Mouse (Mus musculus) neural tube, embryonic 12.5 days (tissue): ENCODE results near the gene Jak2. TPM values are rescaled to one million over a fixed set of nuclear protein-coding genes. Genes with fewer than 3 reads are reported as not detected.

Source experiments
- ATAC-seq: fragments of 200-750 bp; cut with Nextera tagmentation; 2 replicates; pipeline ENCODE4 v1.8.0; 2017; ENCODE audit warnings: low read depth, mild to moderate bottlenecking, moderate TSS enrichment, moderate library complexity; ENCODE audit not compliant: low FRiP score
- H3K27ac ChIP-seq: fragments of 300-500 bp; sonication (generic); 2 replicates; pipeline ENCODE4 v1.5.1; 2016
- H3K27me3 ChIP-seq: fragments of 300-500 bp; sonication (generic); replicated peaks from 2 replicates; pipeline ENCODE4 v1.6.1; 2016; ENCODE audit warnings: mild to moderate bottlenecking
- H3K36me3 ChIP-seq: fragments of 300-500 bp; sonication (generic); 2 replicates; pipeline ENCODE4 v1.6.1; 2016; ENCODE audit warnings: mild to moderate bottlenecking
- H3K4me1 ChIP-seq: fragments of 300-500 bp; sonication (generic); 2 replicates; pipeline ENCODE4 v1.6.1; 2016
- H3K4me2 ChIP-seq: fragments of 300-500 bp; sonication (generic); replicated peaks from 2 replicates; pipeline ENCODE4 v1.6.1; 2016; ENCODE audit warnings: mild to moderate bottlenecking
- H3K4me3 ChIP-seq: fragments of 300-500 bp; sonication (generic); 2 replicates; pipeline ENCODE4 v1.5.1; 2016
- H3K9ac ChIP-seq: fragments of 300-500 bp; sonication (generic); 2 replicates; pipeline ENCODE4 v1.6.1; 2016; ENCODE audit warnings: mild to moderate bottlenecking
- H3K9me3 ChIP-seq: fragments of 300-500 bp; sonication (generic); 2 replicates; pipeline ENCODE4 v1.6.1; 2016; ENCODE audit warnings: mild to moderate bottlenecking
- WGBS: fragments of 180-500 bp; shearing (Covaris S2); methylation state at CpG from one replicate; pipeline ENCODE4 v1.1.7; 2016; 5-methylcytosine and 5-hydroxymethylcytosine counted together
- polyA plus RNA-seq: library from polyadenylated mRNA; unstranded; fragments of >200 nt; fragmentation: Nextera tagmentation; extraction: Ambion mirVana; gene quantifications from 2 replicates; pipeline ENCODE4 v1.2.1, GENCODE M21; 2016

Jak2 gene
- polyA plus RNA-seq, 1 experiment from 2014 or later = 14.7 TPM

- Histone ChIP-seq H3K4me2 (no peak overlapping the region), H3K4me3 (no peak overlapping the region), H3K27me3 (no peaks in the 10 kb centered on the region), H3K36me3 (peaks cover 10% of the 10 kb centered on the region; the same call in 1 of the 2 replicates), H3K9me3 (no peaks in the 10 kb centered on the region), H3K27ac (no peak overlapping the region), H3K4me1 (0 out of 2 replicates have a peak, but pooled peaks cover 3% of the 10 kb centered on the region), H3K9ac (no peak overlapping the region)
- WGBS = 31% methylated on average over 7 of the region's 7 CpGs
- no peak for ATAC-seq
Measured at GRCm38 (mm10) chr19:29285451-29285869, 33.8 kb downstream of the Jak2 start.

GRCm38 (mm10) chr19:29287863-29288262, 36.2 kb downstream of the Jak2 start:
- H3K27me3 ChIP-seq = no peaks in the 10 kb centered on the region
- ATAC-seq = no peak
- 77% methylated on average over 8 of the region's 8 CpGs for WGBS

GRCm38 (mm10) chr19:29291532-29291931, 39.9 kb downstream of the Jak2 start:
- no peaks in the 10 kb centered on the region for H3K9me3 ChIP-seq
- WGBS = 89% methylated on average over 14 of the region's 14 CpGs
- H3K27ac ChIP-seq = no peak overlapping the region
- no peak for ATAC-seq
- no peaks in the 10 kb centered on the region for H3K27me3 ChIP-seq
- no peak overlapping the region for H3K4me3 ChIP-seq
- no peak overlapping the region for H3K9ac ChIP-seq
- H3K4me2 ChIP-seq = no peak overlapping the region
- peaks cover 22% of the 10 kb centered on the region for H3K36me3 ChIP-seq
- no peaks in the 10 kb centered on the region for H3K4me1 ChIP-seq

More at GRCm38 (mm10) chr19:29287863-29288262, 36.2 kb downstream of the Jak2 start:
- Histone ChIP-seq H3K36me3 (peaks cover 20% of the 10 kb centered on the region), H3K4me1 (0 out of 2 replicates have a peak, but pooled peaks cover 3% of the 10 kb centered on the region), H3K9ac (no peak overlapping the region), H3K9me3 (no peaks in the 10 kb centered on the region), H3K4me2 (no peak overlapping the region), H3K4me3 (no peak overlapping the region), H3K27ac (no peak overlapping the region)

DNA sequence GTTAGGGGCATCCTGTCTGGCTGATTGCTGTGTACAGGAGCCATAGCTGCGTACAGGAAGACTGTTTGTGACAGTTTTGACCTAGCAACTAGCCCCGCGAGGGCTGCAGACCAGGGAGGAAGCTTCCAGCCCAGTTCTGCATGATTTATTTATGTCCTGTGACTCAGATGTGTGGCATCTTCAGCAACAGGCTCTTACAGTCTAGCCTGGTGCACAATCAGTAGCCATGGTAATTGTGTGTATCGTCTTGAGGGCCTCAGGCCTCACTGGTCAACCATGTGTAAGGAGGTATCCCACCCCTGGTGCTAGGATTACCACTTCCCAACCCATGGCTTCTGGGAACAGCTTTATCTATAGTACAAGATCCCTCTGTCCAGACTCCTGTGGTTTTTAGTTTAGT, 40.9 kb downstream of the Jak2 start:
- Histone ChIP-seq H3K4me3 (no peak overlapping the region), H3K9me3 (no peaks in the 10 kb centered on the region), H3K36me3 (peaks cover 22% of the 10 kb centered on the region), H3K27me3 (no peaks in the 10 kb centered on the region), H3K27ac (no peak overlapping the region), H3K9ac (no peak overlapping the region), H3K4me1 (no peaks in the 10 kb centered on the region), H3K4me2 (no peak overlapping the region)
- 76% methylated on average over 4 of the region's 4 CpGs for WGBS
- no peak for ATAC-seq

DNA sequence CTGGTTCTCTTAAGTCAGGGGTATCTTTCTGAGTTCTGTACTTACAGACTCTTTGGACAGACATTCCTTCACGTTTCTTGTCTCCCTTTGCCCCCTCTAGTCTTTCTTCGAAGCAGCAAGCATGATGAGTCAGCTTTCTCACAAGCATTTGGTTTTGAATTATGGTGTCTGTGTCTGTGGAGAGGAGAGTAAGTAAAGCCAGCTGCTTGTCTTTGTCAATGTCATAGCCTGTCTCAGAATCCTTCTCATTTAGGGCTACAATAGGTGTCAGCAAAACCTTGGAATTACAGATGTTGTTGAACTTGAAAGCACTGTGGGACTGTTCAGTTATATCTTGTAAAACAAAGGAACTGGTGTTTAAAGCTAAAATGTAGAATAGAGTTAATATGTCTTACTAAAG, 43.1 kb downstream of the Jak2 start:
- ATAC-seq = no peak
- H3K9me3 ChIP-seq = no peaks in the 10 kb centered on the region
- WGBS = 66% methylated on average over 2 of the region's 2 CpGs

GRCm38 (mm10) chr19:29296166-29296565, 44.5 kb downstream of the Jak2 start:
- no peak overlapping the region for H3K4me2 ChIP-seq
- H3K36me3 ChIP-seq = peaks cover 35% of the 10 kb centered on the region
- no peaks in the 10 kb centered on the region for H3K27me3 ChIP-seq
- H3K4me3 ChIP-seq = no peak overlapping the region
- no peak overlapping the region for H3K27ac ChIP-seq
- H3K9me3 ChIP-seq = no peaks in the 10 kb centered on the region
- no peak for ATAC-seq
- H3K9ac ChIP-seq = no peak overlapping the region
- H3K4me1 ChIP-seq = no peaks in the 10 kb centered on the region

More for the DNA sequence above, 43.1 kb downstream of the Jak2 start:
- Histone ChIP-seq H3K27ac (no peak overlapping the region), H3K4me1 (no peaks in the 10 kb centered on the region), H3K27me3 (no peaks in the 10 kb centered on the region), H3K4me3 (no peak overlapping the region), H3K4me2 (no peak overlapping the region), H3K36me3 (peaks cover 29% of the 10 kb centered on the region), H3K9ac (no peak overlapping the region)

DNA sequence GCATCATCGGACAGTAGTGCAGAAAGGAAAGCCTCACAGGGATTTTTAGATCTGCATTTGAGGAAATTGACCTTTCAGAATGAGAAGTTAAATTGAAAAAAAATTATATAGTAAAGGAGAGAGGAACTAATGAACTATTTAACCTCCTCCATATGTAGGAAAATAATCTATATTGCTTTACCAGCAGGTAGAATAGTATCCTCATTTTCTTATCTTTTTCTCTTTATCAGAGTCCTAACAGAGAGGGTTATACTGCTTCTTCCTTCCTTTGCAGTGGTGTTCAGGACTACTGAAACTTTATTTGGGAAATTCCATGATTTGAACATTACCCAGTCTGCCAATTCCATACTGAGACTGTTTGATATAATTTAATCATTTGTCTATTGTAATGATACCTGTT, 45.7 kb downstream of the Jak2 start:
- Histone ChIP-seq H3K27me3 (no peaks in the 10 kb centered on the region), H3K9me3 (no peaks in the 10 kb centered on the region), H3K27ac (no peak overlapping the region), H3K4me3 (no peak overlapping the region), H3K4me2 (no peak overlapping the region), H3K36me3 (peaks cover 26% of the 10 kb centered on the region), H3K9ac (no peak overlapping the region), H3K4me1 (no peaks in the 10 kb centered on the region)
- 94% methylated on average over 1 of the region's 1 CpGs for WGBS
- ATAC-seq = no peak

GRCm38 (mm10) chr19:29300919-29301318, 49.3 kb downstream of the Jak2 start:
- Histone ChIP-seq H3K4me2 (no peak overlapping the region), H3K4me3 (no peak overlapping the region), H3K9ac (no peak overlapping the region), H3K9me3 (no peaks in the 10 kb centered on the region), H3K27ac (no peak overlapping the region), H3K27me3 (no peaks in the 10 kb centered on the region), H3K4me1 (no peaks in the 10 kb centered on the region), H3K36me3 (peaks cover 30% of the 10 kb centered on the region)
- no peak for ATAC-seq
- WGBS = 93% methylated on average over 13 of the region's 13 CpGs

- no peaks in the 10 kb centered on the region for H3K9me3 ChIP-seq
- ATAC-seq = no peak
- H3K9ac ChIP-seq = no peak overlapping the region
- H3K4me1 ChIP-seq = no peaks in the 10 kb centered on the region
- H3K27ac ChIP-seq = no peak overlapping the region
- H3K4me3 ChIP-seq = no peak overlapping the region
- H3K27me3 ChIP-seq = no peaks in the 10 kb centered on the region
- H3K36me3 ChIP-seq = peaks cover 28% of the 10 kb centered on the region
- 92% methylated on average over 2 of the region's 2 CpGs for WGBS
- H3K4me2 ChIP-seq = no peak overlapping the region
Measured at GRCm38 (mm10) chr19:29302119-29302518, 50.5 kb downstream of the Jak2 start.

GRCm38 (mm10) chr19:29308832-29309231, 57.2 kb downstream of the Jak2 start:
- no peak overlapping the region for H3K4me3 ChIP-seq
- no peak overlapping the region for H3K9ac ChIP-seq
- no peaks in the 10 kb centered on the region for H3K27me3 ChIP-seq
- H3K9me3 ChIP-seq = no peaks in the 10 kb centered on the region
- no peak for ATAC-seq
- peaks cover 22% of the 10 kb centered on the region for H3K36me3 ChIP-seq
- H3K27ac ChIP-seq = no peak overlapping the region
- H3K4me2 ChIP-seq = no peak overlapping the region
- no peaks in the 10 kb centered on the region for H3K4me1 ChIP-seq

GRCm38 (mm10) chr19:29311791-29312190, 60.2 kb downstream of the Jak2 start:
- Histone ChIP-seq H3K36me3 (peaks cover 26% of the 10 kb centered on the region), H3K9ac (no peak overlapping the region), H3K4me3 (no peak overlapping the region), H3K27ac (no peak overlapping the region), H3K27me3 (no peaks in the 10 kb centered on the region), H3K4me1 (no peaks in the 10 kb centered on the region), H3K4me2 (no peak overlapping the region), H3K9me3 (peaks cover 12% of the 10 kb centered on the region)
- 90% methylated on average over 8 of the region's 8 CpGs for WGBS
- ATAC-seq = no peak

GRCm38 (mm10) chr19:29312661-29313060, 61.0 kb downstream of the Jak2 start:
- WGBS = 64% methylated on average over 7 of the region's 7 CpGs
- no peak overlapping the region for H3K4me2 ChIP-seq
- H3K9me3 ChIP-seq = peaks cover 12% of the 10 kb centered on the region
- no peak overlapping the region for H3K27ac ChIP-seq
- no peaks in the 10 kb centered on the region for H3K4me1 ChIP-seq
- H3K4me3 ChIP-seq = no peak overlapping the region
- no peak overlapping the region for H3K9ac ChIP-seq
- H3K36me3 ChIP-seq = peaks cover 26% of the 10 kb centered on the region
- H3K27me3 ChIP-seq = no peaks in the 10 kb centered on the region
- ATAC-seq = no peak

DNA sequence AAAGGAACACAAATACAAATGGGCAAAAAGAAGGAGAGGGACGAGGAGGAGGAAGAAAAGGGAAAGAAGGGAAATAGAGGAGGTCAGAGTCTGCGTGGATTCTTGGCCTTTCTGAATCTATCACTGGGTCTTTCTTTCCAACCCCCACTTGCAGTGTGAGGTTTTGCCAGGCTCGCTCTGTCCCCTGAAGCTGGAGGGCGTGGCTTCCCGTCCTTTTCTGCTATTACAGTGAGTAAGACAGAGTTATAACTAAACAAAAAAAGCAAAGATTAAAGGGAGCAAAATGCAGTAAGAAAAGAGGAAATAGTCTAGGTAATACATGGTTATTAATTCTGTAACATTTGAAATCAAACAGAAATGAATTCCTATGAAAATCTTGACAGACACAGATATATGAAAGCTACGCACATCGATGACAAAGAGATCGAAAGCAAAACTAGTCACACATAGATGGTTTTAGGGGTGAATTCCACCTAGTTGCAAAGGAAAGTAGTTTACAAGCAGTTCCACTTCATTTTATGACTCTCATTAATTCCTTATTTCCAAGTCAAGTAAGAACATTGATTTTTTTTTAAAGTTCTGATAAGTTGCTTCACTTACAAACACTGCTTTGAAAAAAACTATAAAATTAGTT, 71.9 kb downstream of the Jak2 start:
- Histone ChIP-seq H3K4me2 (no peak overlapping the region), H3K9me3 (no peaks in the 10 kb centered on the region), H3K36me3 (no peaks in the 10 kb centered on the region), H3K9ac (no peak overlapping the region), H3K4me3 (no peak overlapping the region), H3K27ac (no peak overlapping the region), H3K27me3 (no peaks in the 10 kb centered on the region), H3K4me1 (peaks cover 5% of the 10 kb centered on the region)
- WGBS = 78% methylated on average over 8 of the region's 8 CpGs
- ATAC-seq = no peak
